Mouse (Mus musculus) megakaryocyte-erythroid progenitor cell, adult 5 weeks (primary cell): ENCODE results near the gene Rpia. TPM values are rescaled to one million over a fixed set of nuclear protein-coding genes. Genes with fewer than 3 reads are reported as not detected.

Experiments used
- polyA plus RNA-seq: library from polyadenylated mRNA; stranded (reverse); fragments of >175 nt; gene quantifications from 2 replicates; pipeline ENCODE4 v1.2.3, GENCODE M21; 2012

Rpia gene
- 33.3 and 36.2 TPM in 2 replicates for polyA plus RNA-seq

DNA sequence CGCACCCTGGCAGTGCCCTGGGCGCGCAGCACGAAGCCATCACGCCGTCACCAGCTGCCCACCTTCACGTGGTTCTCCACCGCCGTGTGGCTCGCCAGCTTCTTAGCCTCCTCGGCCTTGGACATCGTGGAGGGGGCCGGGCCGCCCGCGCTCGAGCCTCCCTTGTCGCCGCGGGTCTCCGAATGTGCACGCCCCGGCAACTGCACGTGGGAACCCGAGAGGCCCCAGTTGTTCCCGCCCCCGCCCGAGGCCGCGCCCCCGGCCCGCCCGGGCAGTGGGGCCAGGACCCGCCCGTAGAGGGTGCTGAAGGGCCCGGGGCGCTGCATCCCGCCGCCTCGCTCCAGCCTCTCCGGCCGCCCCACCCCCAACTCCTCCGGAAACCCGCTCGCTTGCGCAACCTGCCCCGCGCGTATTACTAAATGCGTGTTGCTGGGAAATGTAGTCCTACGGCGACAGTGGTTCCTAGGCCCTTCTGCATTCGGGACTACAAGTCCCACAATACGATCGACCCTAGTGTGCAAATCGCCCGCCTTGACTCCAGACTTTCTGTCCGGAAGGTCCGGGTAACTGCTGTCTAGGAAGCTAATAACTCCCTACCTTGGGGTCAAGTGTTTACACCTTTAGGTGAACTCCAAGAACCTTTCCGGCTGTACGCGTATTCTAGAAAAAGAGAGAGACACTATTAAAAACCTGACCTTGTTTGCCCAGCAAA, at the start of gene Rpia:
Rpia (minus strand) TSS at position 409 of the 712 bp plus-strand sequence.

Other genes with a start within 250 kb of the Rpia start
- gene Eif2ak3, start 52.3 kb upstream of the Rpia start, polyA plus RNA-seq, result 4.0 and 4.4 TPM in 2 replicates
- gene Tex37, start 126.7 kb upstream of the Rpia start, polyA plus RNA-seq, result not detected in 2 replicates
- gene Foxi3, start 164.3 kb upstream of the Rpia start, polyA plus RNA-seq, result 0.05 TPM in 1 of 2 replicates, not detected in the other